Mouse (Mus musculus) gonadal fat pad, adult 2 months (tissue): ENCODE data around the gene Cdc42bpg. TPM values are rescaled to one million over a fixed set of nuclear protein-coding genes. Genes with fewer than 3 reads are reported as not detected.
A peak's percentile ranks its signal among the peaks of the same experiment; 100 is the strongest.

Experiments
- DNase-seq: peaks from one replicate; pipeline ENCODE4 v3.0.0-alpha.2; 2012; ENCODE audit warnings: low read depth
- polyA plus RNA-seq: library from polyadenylated mRNA; depleted of rRNA; stranded (reverse); fragments of >200 nt; gene quantifications from 2 replicates; pipeline ENCODE4 v1.2.3, GENCODE M21; 2012

Cdc42bpg gene
- polyA plus RNA-seq, 1 experiment, result 16.6 TPM

DNA sequence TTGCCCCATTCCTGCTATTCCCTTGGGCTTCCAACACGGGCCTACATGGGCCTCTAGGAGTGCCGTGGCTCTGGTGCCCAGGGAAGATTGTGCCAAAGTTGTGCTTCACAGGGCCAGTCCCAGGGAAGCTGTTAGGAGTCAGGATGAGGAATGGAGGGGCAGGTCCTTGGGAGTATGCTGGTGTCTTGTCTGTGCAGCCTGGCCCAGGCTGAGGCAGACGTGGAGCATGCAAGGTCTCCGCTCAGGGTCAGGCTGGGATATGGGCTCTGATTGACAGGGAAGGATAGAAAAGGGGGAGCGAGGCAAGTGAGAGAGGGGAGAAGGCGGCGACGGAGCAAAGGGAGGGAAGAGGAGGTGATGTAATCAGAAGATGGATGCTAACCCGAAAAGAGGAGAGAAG lies 18.5 kb downstream of the Cdc42bpg start:
- DNase-seq, result no peak

DNA sequence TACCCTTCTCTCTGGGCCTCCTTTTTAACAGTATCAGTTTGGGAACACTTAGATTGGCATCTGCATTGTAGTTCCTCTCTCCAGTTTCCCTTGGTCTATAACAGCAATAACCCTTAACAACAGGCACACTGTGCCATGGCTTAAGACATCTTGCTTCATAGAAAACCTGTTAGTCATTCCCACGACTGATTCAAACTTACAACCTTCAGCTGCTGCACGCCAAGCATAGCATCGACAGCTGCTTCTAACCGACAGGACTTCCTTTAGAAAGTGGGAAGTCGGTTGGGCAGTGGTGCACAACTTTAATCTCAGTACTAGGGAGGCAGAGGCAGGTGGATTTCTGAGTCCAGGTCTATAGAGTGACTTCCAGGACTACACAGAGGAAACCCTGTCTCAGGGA lies 24.9 kb downstream of the Cdc42bpg start:
- no peak for DNase-seq

DNA sequence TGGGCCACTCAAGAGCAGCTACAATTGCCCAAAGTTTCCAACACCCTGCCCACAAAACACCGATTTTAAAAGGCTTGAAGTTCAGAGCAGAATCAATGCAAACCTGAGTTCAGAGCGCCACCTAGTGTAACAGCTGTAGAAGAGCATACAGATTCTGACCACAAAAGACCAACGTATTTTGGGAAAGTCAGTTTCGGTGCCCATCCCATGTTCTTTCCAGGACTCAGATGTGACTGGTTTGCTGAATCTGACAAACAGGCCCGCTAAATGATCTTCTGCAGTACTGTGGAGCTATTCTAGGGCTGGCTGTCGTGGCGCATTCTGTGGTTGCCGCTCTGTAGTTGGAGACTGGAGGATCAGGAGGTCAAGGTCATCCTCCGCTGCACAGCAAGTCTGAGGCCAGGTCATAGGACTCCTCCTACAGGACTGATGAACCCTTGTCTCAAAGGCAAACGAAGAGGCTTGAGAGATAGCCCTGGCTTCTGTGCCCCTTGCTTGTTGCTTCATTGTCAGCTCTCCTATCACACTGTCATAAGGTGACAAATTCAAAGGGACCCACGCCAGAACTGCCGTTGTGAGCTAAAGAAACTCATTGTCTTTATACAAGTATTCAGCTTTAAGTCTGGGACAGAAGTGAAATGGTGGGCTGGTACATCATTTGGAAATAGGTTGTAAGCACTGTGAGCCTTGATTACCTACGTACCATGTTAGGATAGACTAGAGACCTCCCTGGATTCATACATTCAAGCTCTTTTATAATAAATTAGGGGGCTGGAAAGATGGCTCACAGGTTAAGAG lies 25.7 kb downstream of the Cdc42bpg start:
- DNase-seq, result no peak

- no peak for DNase-seq
Observed at GRCm38 (mm10) chr19:6333761-6334595, 27.7 kb downstream of the Cdc42bpg start.

DNA sequence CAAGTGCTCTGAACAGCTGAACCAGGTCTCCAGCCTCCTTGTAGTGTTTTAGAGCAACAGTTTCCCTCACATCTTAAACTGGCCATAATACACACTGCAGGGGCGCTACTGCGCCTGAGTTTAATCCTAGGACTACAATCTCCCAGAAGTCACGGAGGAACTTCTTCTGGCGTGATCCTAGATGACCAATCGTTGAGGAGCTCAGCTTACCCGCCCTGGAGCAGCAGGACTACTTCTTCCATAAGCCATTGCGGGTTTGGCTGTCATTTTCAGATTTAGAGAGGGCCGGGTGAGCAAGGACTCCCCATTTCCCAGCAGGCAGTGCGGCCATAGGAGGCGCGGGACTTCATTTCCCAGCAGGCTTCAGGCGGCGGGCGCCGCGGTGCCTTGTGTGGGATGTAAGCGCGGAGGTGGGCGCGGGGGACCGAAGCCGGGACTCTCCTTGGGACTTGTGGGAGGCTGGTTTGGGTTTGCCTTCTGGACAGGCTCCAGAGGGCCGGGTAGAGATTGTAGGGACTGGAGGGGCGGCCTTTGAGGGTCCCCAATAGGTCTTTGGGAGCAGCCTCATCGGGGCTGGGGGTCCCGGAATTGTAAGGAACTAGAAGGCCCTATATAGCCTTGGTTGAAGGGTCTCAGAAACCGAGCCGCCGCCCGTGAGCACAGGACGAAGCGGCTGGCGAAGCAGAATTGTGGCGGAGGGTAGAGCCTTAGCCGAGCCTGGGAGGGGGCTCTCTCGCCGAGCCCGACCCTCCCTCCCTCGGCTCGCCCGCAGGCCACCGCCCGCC lies 28.6 kb downstream of the Cdc42bpg start, which contains the start of gene Men1:
TSS of gene Men1 (plus strand) at position 307 of the 785 bp plus-strand sequence.
- peak; percentile 89 for DNase-seq

- no peak for DNase-seq
Observed at GRCm38 (mm10) chr19:6335458-6335827, 29.2 kb downstream of the Cdc42bpg start.

DNA sequence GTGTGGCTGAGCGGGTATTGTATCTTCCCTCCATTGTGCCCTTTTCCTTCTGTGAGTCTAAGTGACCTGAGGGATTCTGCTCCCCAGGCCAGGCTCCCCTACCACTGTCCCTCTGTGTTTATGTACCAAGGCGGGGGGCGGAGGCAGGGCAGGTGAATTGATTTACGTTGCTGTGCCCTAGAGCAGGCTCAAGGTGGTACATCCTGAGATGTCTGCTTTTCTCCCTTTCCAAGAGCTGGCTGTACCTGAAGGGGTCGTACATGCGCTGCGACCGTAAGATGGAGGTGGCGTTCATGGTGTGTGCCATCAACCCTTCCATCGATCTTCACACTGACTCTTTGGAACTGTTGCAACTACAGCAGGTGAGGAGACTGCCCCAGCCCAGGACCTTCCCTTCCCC lies 30.7 kb downstream of the Cdc42bpg start:
- DNase-seq, result no peak

DNA sequence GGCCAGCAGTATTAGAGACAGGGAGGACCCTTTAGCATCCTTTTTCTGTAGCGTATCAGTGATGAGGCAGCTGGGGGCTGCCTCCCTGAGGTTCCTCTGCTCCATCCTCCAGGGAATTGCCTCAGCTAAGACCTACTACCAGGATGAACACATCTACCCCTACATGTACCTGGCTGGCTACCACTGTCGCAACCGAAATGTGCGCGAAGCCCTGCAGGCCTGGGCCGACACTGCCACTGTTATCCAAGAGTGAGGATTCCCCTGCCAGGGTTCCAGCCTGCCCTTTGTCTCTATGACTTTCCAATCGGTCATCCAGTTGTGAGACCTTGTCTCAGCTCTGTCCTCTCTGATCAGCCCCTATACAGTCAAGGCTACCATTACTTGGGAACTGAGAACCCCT lies 31.9 kb downstream of the Cdc42bpg start:
- no peak for DNase-seq

GRCm38 (mm10) chr19:6338716-6339115 lies 32.5 kb downstream of the Cdc42bpg start:
- DNase-seq, result no peak

DNA sequence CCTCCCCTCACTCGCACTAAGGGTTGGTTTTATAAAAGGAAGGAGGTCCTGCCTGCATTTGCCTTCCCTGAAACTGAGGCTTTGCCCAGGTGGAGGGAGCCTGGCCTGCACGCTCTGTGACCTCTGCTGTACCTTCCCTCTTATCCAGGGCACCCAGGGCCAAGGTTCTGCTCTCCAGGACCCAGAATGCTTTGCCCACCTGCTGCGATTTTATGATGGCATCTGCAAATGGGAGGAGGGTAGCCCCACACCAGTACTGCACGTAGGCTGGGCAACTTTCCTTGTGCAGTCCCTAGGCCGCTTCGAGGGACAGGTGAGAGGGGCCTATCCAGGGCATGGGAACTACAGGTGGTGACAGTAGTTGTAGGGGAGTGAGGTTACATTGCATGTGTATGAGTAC lies 32.9 kb downstream of the Cdc42bpg start:
- DNase-seq, result no peak

DNA sequence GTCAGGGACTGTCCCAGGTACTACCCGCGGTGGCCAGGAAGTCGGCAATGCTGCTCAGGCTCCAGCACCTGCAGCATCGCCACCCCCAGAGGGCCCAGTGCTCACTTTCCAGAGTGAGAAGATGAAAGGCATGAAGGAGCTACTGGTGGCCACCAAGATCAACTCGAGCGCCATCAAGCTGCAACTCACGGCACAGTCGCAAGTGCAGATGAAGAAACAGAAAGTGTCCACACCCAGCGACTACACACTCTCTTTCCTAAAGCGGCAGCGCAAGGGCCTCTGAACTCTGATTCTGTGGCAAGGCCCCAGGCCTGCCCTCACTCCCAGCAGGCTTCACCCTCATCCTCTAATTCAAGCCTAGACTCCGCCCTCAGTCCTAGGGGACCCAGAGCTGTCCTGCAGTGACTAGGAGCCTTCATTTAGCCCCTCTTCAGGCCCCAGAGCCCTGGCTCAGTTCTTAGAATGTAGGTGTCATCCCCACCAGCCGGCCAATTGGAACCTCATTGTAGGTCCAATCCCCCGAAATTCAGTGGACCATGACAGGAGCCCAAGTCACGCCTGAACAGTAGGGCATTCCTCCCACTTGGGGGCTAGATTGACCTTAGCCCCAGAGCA lies 33.7 kb downstream of the Cdc42bpg start:
- no peak for DNase-seq

- DNase-seq, result no peak
Observed at GRCm38 (mm10) chr19:6340524-6341452, 34.5 kb downstream of the Cdc42bpg start, which contains the start of gene Map4k2. Gene Map4k2, plus strand, starts transcription at chr19:6341135.

DNA sequence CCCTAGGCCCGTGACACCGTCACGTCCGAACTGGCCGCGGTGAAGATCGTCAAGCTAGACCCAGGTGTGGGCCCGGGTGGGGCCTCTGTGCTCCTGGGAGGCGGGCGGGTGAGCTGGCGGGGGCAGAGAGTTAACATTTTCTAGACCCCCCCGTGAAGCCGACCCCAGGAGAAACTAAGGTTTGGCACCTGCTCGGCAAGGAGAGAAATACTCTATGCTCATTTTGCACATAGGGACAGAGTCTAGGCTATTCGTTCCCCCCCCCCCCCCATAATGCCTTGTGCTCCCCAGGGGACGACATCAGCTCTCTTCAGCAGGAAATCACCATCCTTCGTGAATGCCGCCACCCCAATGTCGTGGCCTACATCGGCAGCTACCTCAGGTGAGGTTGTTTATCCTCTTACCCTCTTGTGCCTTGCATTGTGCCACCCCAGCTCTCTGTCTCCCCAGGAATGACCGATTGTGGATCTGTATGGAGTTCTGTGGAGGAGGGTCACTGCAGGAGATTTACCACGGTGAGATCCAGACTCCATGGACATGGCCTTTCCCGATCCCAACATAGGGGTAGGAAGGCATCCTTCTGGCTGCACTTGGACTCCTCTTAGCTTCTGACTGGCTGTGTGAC lies 35.3 kb downstream of the Cdc42bpg start:
- no peak for DNase-seq

GRCm38 (mm10) chr19:6342276-6342933 lies 36.1 kb downstream of the Cdc42bpg start:
- DNase-seq, result no peak

- no peak for DNase-seq
Observed at GRCm38 (mm10) chr19:6343066-6343925, 37.0 kb downstream of the Cdc42bpg start.

DNA sequence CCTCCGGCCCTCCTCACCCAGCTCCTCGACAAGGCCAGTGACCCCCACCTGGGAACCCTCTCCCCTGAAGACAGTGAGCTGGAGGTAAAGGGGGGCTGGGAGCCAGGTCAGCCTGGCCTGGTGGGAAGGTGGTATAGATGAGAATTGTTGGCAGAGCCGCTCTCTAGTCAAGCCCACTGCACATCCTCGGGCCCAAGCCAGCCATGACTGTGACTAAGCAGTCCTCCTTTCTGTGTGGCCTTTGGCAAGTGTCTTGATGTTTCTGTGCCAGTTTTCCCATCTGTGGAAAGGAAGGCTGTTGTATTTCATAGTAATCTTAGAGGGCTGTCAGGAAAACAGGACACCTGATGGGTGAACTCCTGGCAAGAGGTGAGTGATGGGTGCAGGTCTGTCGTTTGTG lies 37.7 kb downstream of the Cdc42bpg start:
- no peak for DNase-seq

DNA sequence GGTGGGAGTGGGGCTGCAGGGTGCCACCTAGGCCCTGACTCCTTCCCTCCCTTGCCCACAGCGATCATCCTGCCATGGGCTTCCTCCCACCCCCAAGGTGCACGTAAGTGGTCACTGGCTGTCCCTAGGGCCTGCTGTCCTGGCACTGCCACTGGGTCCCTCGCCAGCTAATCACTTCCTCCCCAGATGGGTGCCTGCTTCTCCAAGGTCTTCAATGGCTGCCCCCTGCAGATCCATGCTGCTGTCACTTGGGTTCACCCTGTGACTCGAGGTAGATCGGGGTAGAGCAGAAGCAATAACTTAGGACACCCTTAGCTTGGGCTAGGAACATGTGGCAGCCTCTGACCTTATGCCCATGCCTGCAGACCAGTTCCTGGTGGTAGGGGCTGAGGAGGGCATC lies 39.8 kb downstream of the Cdc42bpg start:
- DNase-seq, result no peak

- DNase-seq, result no peak
Observed at GRCm38 (mm10) chr19:6346661-6347060, 40.4 kb downstream of the Cdc42bpg start.

- DNase-seq, result no peak
Observed at GRCm38 (mm10) chr19:6347615-6348014, 41.4 kb downstream of the Cdc42bpg start.
